Mouse (Mus musculus) myocyte (in vitro differentiated cells): ENCODE measurements around the gene Hexim2. TPM values are rescaled to one million over a fixed set of nuclear protein-coding genes. Genes with fewer than 3 reads are reported as not detected.

Experiments
- H3K27me3 ChIP-seq: one replicate; pipeline ENCODE4 v1.6.1; 2011; ENCODE audit not compliant: control insufficient read depth, insufficient read depth, insufficient read length
- H3K36me3 ChIP-seq: one replicate; pipeline ENCODE4 v1.6.1; 2011; ENCODE audit not compliant: control insufficient read depth, insufficient read depth
- H3K4me2 ChIP-seq: one replicate; pipeline ENCODE4 v1.6.1; 2011; ENCODE audit warnings: low read depth, control low read depth
- H3K4me3 ChIP-seq: one replicate; pipeline ENCODE4 v1.5.1; 2011; ENCODE audit warnings: mild to moderate bottlenecking, control low read depth, moderate library complexity
- H3K79me2 ChIP-seq: one replicate; pipeline ENCODE4 v1.6.1; 2011; ENCODE audit not compliant: control insufficient read depth, insufficient read depth
- H3ac ChIP-seq: one replicate; pipeline ENCODE4 v1.6.1; 2011; ENCODE audit not compliant: control insufficient read depth, insufficient read length
- CEBPB ChIP-seq: IDR thresholded peaks from 2 replicates; pipeline ENCODE4 v1.6.1; 2011; ENCODE audit warnings: mild to moderate bottlenecking, moderate library complexity; ENCODE audit not compliant: poor library complexity, insufficient read depth, severe bottlenecking
- E2F4 ChIP-seq: IDR thresholded peaks from one replicate; pipeline ENCODE4 v1.6.1; 2011; ENCODE audit warnings: mild to moderate bottlenecking, control low read depth, moderate library complexity; ENCODE audit not compliant: insufficient read depth
- MAX ChIP-seq: IDR thresholded peaks from one replicate; pipeline ENCODE4 v1.6.1; 2011; ENCODE audit warnings: low read depth, mild to moderate bottlenecking, control low read depth
- MYOD1 ChIP-seq, 3 experiments: IDR thresholded peaks; one replicate each; pipeline ENCODE4 v1.6.1; 2011; ENCODE audit warnings: control low read depth in 2 of 3, low read depth in 2 of 3, mild to moderate bottlenecking in 2 of 3, moderate library complexity in 1 of 3; ENCODE audit not compliant: insufficient read length in 2 of 3, control insufficient read depth in 1 of 3
- MYOG ChIP-seq, 3 experiments: IDR thresholded peaks; one replicate each; pipeline ENCODE4 v1.6.1; 2011; ENCODE audit warnings: control low read depth in 2 of 3, low read depth in 2 of 3, mild to moderate bottlenecking in 2 of 3; ENCODE audit not compliant: insufficient read length in 2 of 3, control insufficient read depth in 1 of 3, insufficient read depth in 1 of 3
- POLR2A ChIP-seq: IDR thresholded peaks from one replicate; pipeline ENCODE4 v1.6.1; 2011; ENCODE audit warnings: low read depth, mild to moderate bottlenecking, control low read depth, moderate library complexity; ENCODE audit not compliant: insufficient read length
- POLR2AphosphoS2 ChIP-seq: IDR thresholded peaks from one replicate; pipeline ENCODE4 v1.6.1; 2011; ENCODE audit warnings: low read depth, control low read depth; ENCODE audit not compliant: insufficient read length
- REST ChIP-seq: IDR thresholded peaks from one replicate; pipeline ENCODE4 v1.6.1; 2011; ENCODE audit warnings: mild to moderate bottlenecking, control low read depth, moderate library complexity; ENCODE audit not compliant: insufficient read depth, insufficient read length
- SRF ChIP-seq: IDR thresholded peaks from one replicate; pipeline ENCODE4 v1.6.1; 2011; ENCODE audit warnings: low read depth; ENCODE audit not compliant: control insufficient read depth, insufficient read length
- TCF12 ChIP-seq: IDR thresholded peaks from one replicate; pipeline ENCODE4 v1.6.1; 2011; ENCODE audit warnings: mild to moderate bottlenecking, control low read depth; ENCODE audit not compliant: poor library complexity, insufficient read depth, severe bottlenecking
- TCF3 ChIP-seq: IDR thresholded peaks from one replicate; pipeline ENCODE4 v1.6.1; 2011; ENCODE audit warnings: low read depth, control low read depth; ENCODE audit not compliant: insufficient read length
- USF1 ChIP-seq: IDR thresholded peaks from one replicate; pipeline ENCODE4 v1.6.1; 2011; ENCODE audit warnings: low read depth, mild to moderate bottlenecking, control low read depth, moderate library complexity
- polyA plus RNA-seq: library from polyadenylated mRNA; unstranded; fragments of >200 nt; fragmentation: generic; extraction: Trizol; gene quantifications from one replicate; pipeline ENCODE4 v1.2.1, GENCODE M21; 2012; ENCODE audit warnings: missing spikeins

The Hexim2 gene
- polyA plus RNA-seq, 1 experiment: 8.8 TPM

DNA sequence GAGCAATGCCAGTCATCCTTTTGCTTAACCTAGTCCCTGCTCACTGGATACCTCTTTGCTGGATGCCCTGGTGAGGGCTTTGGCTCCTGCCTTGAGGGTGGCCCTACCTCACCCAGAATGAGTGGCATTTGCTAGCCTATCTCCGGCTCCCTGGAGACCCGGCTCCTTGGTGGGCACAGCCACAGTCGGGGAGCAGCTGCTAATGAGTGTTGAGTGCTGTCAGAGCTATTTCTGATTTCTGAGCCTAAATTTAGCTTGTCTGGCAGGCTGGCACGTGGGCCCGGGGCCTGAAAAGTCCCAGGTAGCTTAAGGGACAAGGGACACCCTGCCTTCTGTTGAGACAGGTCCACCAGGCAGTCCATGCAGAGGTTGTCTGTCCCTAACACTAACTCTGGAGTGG lies 45.0 kb downstream of the Hexim2 start:
- Histone ChIP-seq H3ac (no peak overlapping the region), H3K79me2 (no peaks in the 10 kb centered on the region), H3K4me2 (peak overlapping the region; percentile 20), H3K27me3 (no peaks in the 10 kb centered on the region), H3K4me3 (no peak overlapping the region), H3K36me3 (no peaks in the 10 kb centered on the region)
- TF ChIP-seq POLR2A (no peak), USF1 (no peak), REST (no peak), MYOD1 (IDR thresholded peaks at IDR 0.05; ENCODE audit: control insufficient read depth in 1 of 3, insufficient read length in 2 of 3, low read depth in 2 of 3) (peak; percentile 44 to 91 (median 74)), MYOG (IDR thresholded peaks at IDR 0.05; ENCODE audit: control insufficient read depth in 1 of 3, insufficient read depth in 1 of 3, insufficient read length in 2 of 3, low read depth in 2 of 3) (peak; percentile 11 to 88 (median 36)), TCF12 (peak; percentile 25)

DNA sequence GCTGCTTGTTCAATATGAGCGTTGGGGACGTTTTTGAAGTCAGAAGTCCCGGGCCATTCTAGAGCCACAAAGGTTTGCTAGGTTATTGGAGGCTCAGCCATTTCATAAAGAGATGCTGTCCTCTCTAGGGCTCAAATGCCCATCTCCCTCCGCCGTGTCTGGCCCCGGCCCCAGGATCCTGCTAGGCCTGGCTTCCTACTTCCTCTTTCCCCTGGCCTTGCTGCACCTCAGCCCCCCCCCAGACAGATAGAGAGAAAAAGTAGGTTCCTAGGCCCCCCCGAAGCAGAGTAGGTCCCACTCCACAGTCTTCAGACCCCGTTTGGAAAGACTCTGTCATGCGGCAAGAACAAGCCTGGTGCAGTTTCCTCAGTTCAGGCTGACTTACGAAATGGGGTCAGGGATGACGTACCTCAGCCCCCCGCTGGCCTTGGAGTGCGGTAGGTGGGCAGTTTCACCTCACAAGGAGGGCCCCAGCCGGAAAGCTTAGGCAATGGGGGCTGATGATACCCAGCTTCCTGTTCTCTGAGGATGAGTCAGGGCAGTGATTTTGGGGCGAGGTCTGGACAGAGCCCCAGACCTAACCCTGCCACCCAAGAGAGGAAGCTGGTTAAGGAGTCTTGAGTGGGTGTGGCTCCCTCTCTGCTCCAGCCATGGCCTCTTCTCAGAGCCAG lies 45.7 kb downstream of the Hexim2 start:
- Histone ChIP-seq H3K4me2 (peak overlapping the region; percentile 16), H3K36me3 (no peaks in the 10 kb centered on the region), H3ac (no peak overlapping the region), H3K4me3 (no peak overlapping the region), H3K27me3 (no peaks in the 10 kb centered on the region), H3K79me2 (no peaks in the 10 kb centered on the region)
- TF ChIP-seq MAX (no peak), POLR2AphosphoS2 (no peak), REST (no peak), CEBPB (no peak), MYOG (IDR thresholded peaks at IDR 0.05; ENCODE audit: control insufficient read depth in 1 of 3, insufficient read depth in 1 of 3, insufficient read length in 2 of 3, low read depth in 2 of 3) (no peak), MYOD1 (IDR thresholded peaks at IDR 0.05; ENCODE audit: control insufficient read depth in 1 of 3, insufficient read length in 2 of 3, low read depth in 2 of 3) (no peak), USF1 (no peak), SRF (no peak), TCF3 (no peak), E2F4 (no peak)

- Histone ChIP-seq H3K4me2 (no peak overlapping the region), H3K79me2 (no peaks in the 10 kb centered on the region), H3K27me3 (no peaks in the 10 kb centered on the region), H3ac (no peak overlapping the region), H3K4me3 (no peak overlapping the region), H3K36me3 (no peaks in the 10 kb centered on the region)
- TF ChIP-seq POLR2AphosphoS2: no peak
- TF ChIP-seq E2F4: no peak
Measured at GRCm38 (mm10) chr11:103178748-103179147, 46.5 kb downstream of the Hexim2 start.

- Histone ChIP-seq H3K4me3 (no peak overlapping the region), H3K79me2 (no peaks in the 10 kb centered on the region), H3K36me3 (no peaks in the 10 kb centered on the region), H3K4me2 (no peak overlapping the region), H3K27me3 (no peaks in the 10 kb centered on the region), H3ac (no peak overlapping the region)
- no peak for TF ChIP-seq CEBPB
- TF ChIP-seq REST: no peak
- TF ChIP-seq TCF3: no peak
Measured at GRCm38 (mm10) chr11:103180426-103180825, 48.2 kb downstream of the Hexim2 start.

GRCm38 (mm10) chr11:103181349-103181748 lies 49.1 kb downstream of the Hexim2 start:
- no peak overlapping the region for H3ac ChIP-seq
- H3K27me3 ChIP-seq: no peaks in the 10 kb centered on the region
- no peaks in the 10 kb centered on the region for H3K36me3 ChIP-seq
- TF ChIP-seq MAX (no peak), POLR2AphosphoS2 (no peak), TCF3 (no peak), MYOD1 (IDR thresholded peaks at IDR 0.05; ENCODE audit: control insufficient read depth in 1 of 3, insufficient read length in 2 of 3, low read depth in 2 of 3) (no peak), USF1 (no peak), TCF12 (no peak), MYOG (IDR thresholded peaks at IDR 0.05; ENCODE audit: control insufficient read depth in 1 of 3, insufficient read depth in 1 of 3, insufficient read length in 2 of 3, low read depth in 2 of 3) (no peak), E2F4 (no peak), POLR2A (no peak), CEBPB (no peak), SRF (no peak), REST (no peak)
- no peak overlapping the region for H3K4me3 ChIP-seq
- H3K79me2 ChIP-seq: no peaks in the 10 kb centered on the region
- no peak overlapping the region for H3K4me2 ChIP-seq
